Mouse (Mus musculus): ENCODE measurements around the gene Snca.

The Snca gene

GRCm38 (mm10) chr6:60829282-60829891 is at the start of gene Snca:
Gene Snca, minus strand, starts transcription at chr6:60829855.
- DNase-seq: peak; percentile 40

- no peak for DNase-seq
Measured at GRCm38 (mm10) chr6:60870126-60870525, 40.5 kb upstream of the Snca start.

- no peak for DNase-seq
Measured at GRCm38 (mm10) chr6:60856599-60856998, 26.9 kb upstream of the Snca start.

- no peak for DNase-seq
Measured at GRCm38 (mm10) chr6:60851690-60852089, 22.0 kb upstream of the Snca start.

GRCm38 (mm10) chr6:60828429-60829264 is 1.0 kb downstream of the Snca start:
- peak; percentile 84 for DNase-seq

- no peak for DNase-seq
Measured at GRCm38 (mm10) chr6:60828047-60828428, 1.6 kb downstream of the Snca start.

GRCm38 (mm10) chr6:60827290-60827689 is 2.4 kb downstream of the Snca start:
- DNase-seq: no peak

- DNase-seq: no peak
Measured at GRCm38 (mm10) chr6:60819272-60819671, 10.4 kb downstream of the Snca start.

- DNase-seq: no peak
Measured at GRCm38 (mm10) chr6:60813516-60813915, 16.1 kb downstream of the Snca start.

- DNase-seq: no peak
Measured at GRCm38 (mm10) chr6:60798266-60798665, 31.4 kb downstream of the Snca start.

- DNase-seq: peak; percentile 54
Measured at GRCm38 (mm10) chr6:60793659-60794365, 35.8 kb downstream of the Snca start.

GRCm38 (mm10) chr6:60786955-60787354 is 42.7 kb downstream of the Snca start:
- peak; percentile 28 for DNase-seq

- peak; percentile 37 for DNase-seq
Measured at GRCm38 (mm10) chr6:60771899-60772298, 57.8 kb downstream of the Snca start.

- no peak for DNase-seq
Measured at GRCm38 (mm10) chr6:60765696-60766095, 64.0 kb downstream of the Snca start.

GRCm38 (mm10) chr6:60762864-60763263 is 66.8 kb downstream of the Snca start:
- peak; percentile 8 for DNase-seq

GRCm38 (mm10) chr6:60761710-60762109 is 67.9 kb downstream of the Snca start:
- no peak for DNase-seq

- DNase-seq: peak; percentile 12
Measured at GRCm38 (mm10) chr6:60754975-60755374, 74.7 kb downstream of the Snca start.

- no peak for DNase-seq
Measured at GRCm38 (mm10) chr6:60745965-60746364, 83.7 kb downstream of the Snca start.

- no peak for DNase-seq
Measured at GRCm38 (mm10) chr6:60741427-60742071, 88.1 kb downstream of the Snca start.

GRCm38 (mm10) chr6:60739776-60740175 is 89.9 kb downstream of the Snca start:
- DNase-seq: no peak

- DNase-seq: no peak
Measured at GRCm38 (mm10) chr6:60731164-60731563, 98.5 kb downstream of the Snca start.

- no peak for DNase-seq
Measured at GRCm38 (mm10) chr6:60724110-60724829, 105.4 kb downstream of the Snca start.

GRCm38 (mm10) chr6:60717566-60717965 is 112.1 kb downstream of the Snca start:
- peak; percentile 63 for DNase-seq
